Mouse (Mus musculus): Measurements from ENCODE around the gene Celf1. TPM values are rescaled to one million over a fixed set of nuclear protein-coding genes. Genes with fewer than 3 reads are reported as not detected.
"Not testable (repeated sequence)": the region's sequence is repeated elsewhere in the genome, so short reads cannot be mapped to it uniquely, and the experiment has no call there.

Gene Celf1
- total RNA-seq (2015) = 34.0 and 42.8 TPM in 2 replicates
- total RNA-seq (2017) = 23.7 and 37.6 TPM in 2 replicates

DNA sequence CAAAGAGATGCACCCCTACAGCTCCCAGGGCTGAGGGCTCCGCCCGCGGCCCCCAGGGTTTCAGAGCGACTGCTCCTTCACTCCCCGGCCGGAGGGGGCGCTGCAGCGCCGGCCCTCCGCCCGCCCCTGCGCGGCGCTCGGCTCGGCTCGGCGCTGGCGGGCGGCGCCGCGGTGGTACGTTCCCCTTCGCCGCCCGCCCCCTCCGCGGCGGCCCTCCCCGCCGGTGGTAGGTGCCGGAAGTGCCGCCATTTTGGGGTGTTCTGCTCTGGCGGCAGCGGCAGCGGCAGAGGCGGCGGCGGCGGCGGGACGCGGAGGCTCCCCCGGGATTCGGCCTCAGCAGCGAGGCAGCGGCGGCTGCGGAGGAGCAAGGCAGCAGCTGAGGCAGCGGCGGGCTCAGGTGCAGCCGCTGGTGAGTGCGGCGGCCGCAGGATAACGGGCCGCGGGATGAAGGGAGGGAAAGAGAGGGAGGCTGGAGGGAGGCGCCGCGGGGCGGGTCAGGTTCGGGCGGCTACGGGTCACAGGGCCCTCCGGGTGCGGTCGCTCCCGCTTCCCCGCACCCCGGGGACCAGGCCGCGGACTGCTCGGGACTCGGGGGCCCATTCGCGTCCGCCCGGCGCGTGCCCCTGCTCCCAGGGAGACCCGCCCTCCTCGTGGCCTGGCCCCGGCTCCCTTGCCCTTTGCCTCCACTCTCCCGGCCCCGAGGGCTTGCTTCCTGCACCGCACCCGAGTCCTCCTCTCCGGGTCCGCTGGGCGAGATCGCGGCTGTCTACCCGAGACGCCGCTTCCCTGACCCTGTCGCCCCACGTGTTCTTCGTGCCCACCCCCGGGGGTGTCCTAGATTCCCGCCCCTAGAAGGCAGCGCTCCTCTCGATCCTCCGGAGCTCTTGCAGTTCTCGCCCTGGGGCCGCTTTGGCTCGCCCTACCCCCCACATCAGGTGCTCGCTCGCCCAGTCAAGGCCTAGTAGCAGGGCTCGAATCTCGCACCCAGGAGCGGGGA lies at the start of gene Celf1:
Gene Celf1 (plus strand): TSS at position 150 of the 997 bp plus-strand sequence.
- peak; percentile 85 for ATAC-seq (replicated peaks; ENCODE audit: poor library complexity)

DNA sequence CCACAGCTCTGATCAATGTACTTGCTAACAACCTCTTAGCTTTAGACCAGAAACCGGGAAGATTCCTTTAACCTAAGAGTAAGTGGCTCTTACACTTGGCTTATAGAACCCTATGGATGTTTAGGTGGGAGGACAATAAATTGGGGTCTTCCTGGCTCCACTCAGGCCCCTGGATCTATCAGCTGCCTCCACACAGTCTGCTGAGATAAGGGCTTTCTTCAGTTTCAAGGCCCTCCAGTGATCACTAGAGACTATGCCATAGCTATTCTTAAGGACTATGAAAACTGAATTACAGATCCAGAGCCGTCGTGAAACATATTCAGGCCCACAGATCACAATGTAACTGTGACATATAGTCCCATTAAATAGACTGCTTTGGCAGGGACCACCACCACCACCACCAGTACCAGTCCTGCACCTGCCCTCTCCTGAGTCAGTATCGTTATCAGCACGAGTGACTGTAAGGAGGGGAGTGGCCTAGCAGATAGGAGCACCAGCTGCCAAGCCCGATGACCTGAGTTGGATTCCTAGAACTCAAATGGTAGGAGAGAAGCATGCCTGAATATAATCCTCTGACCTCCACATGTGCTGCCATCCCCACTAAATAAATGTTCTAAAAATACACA lies 46.4 kb upstream of the Celf1 start:
- peak; percentile 74 for ATAC-seq (replicated peaks; ENCODE audit: poor library complexity)

DNA sequence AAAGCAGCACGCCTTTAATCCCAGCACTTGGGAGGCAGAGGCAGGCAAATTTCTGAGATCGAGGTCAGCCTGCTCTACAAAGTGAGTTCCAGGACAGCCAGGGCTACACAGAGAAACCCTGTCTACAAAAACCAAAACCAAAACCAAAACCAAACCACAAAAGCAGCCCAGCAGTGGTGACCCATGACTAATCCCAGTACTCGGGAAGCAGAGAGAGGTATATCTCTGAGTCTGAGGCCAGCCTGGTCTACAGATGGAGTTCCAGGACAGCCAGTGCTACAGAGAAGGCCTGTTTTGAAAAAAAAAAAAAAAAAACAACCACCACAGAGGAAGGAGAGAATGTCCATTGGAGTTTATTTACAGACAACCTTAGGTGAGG lies 45.9 kb upstream of the Celf1 start:
- ATAC-seq (replicated peaks; ENCODE audit: poor library complexity) = not testable (repeated sequence)

DNA sequence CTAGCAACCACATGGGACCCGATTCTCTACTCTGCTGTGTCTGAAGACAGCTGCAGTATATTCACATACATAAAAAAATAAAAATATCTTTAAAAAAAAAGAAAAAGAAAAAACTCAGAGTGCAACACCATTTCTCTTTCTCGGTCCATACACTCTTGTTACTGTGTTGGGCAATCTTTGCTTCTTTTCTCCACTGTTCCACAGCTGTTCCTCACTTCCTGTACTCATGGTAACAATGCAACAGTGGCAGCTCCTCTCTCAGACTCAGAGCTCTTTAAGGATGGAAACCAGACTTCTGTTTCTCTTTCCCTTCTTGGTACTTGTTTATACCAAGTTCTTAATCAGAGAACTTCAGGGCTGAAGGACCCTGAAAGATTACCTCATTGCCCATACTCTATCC lies 36.8 kb upstream of the Celf1 start:
- ATAC-seq (replicated peaks; ENCODE audit: poor library complexity) = peak; percentile 62

DNA sequence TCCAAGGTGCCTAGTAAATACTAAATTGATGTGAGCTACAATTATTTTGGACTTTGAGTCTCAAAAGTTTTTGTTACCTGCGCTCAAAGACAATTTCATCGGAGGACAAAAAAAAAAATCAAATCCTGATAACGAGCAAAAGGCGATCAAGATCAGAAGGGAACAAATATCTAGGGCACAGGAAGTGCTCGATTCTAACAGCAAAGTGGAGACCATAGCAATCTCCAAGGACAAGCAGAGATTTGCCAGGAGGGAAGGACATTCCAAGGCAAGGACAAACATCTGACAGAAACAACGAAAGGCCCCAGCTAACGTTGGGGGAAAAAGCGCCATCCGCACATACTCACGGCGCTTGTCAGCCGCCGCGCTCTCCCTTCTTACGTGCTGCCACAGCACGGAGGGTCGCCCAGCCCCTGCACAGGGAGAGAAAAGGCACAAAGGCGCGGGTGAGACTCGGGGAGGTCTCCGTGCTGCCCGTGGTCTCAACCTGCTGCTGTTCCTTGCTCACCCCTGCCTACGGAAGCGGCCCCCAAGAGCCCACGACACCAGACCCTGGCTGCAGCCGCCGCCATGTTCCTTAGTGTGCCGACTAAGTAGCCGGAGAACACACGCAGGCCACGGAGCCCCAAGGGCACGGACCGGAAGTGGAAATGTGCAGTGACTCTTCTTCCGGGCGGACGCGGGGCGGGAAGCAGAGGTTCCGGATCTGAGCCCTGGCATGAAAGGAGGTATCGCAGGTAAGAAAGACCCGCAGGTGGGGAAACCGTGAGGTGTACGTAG lies 35.9 kb upstream of the Celf1 start, which contains the start of the genes Kbtbd4 and Ndufs3:
Gene Kbtbd4 (plus strand): TSS at position 665 of the 780 bp plus-strand sequence.
Gene Ndufs3 (minus strand): TSS at position 752 of the 780 bp plus-strand sequence.
- ATAC-seq (replicated peaks; ENCODE audit: poor library complexity) = peak; percentile 97

DNA sequence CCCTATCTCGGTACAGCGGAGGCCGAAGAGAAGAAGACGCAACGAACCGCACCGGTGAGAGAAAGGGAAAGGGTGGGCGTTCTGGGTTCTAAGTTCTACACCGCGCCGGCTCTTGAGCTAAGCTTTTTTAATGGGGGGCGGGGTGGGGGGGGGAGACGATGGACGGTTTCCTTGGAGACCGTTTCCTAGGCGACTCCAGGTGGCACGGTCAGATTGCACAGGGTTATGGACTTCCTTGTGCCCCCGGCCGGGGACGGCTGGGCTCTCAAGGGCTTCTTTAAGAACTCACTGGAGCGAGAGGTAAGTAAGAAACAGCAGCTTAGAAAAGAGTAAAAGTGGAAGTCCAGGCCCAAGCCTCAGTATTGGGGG lies 35.3 kb upstream of the Celf1 start:
- ATAC-seq (replicated peaks; ENCODE audit: poor library complexity) = peak; percentile 18; the same call in 1 of the 2 replicates

DNA sequence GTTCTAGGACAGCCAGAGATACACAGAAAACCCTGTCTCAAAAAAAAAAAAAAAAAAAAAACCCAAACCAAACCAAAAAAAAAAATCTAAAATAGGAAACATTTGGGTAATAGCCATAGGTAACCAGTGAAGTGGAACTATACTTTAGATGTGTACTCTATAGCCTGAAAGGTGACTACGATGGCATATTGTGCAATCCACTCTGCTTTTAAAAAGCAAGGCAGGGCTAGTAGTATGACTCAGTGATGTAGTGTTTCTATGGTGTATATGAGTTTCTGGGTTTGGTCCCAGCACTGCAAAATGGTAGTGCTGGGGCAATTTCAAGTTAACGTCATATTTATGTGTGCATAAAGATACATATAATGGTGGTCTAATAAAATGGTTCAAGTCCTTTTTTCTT lies 33.5 kb upstream of the Celf1 start:
- no peak for ATAC-seq (replicated peaks; ENCODE audit: poor library complexity)

DNA sequence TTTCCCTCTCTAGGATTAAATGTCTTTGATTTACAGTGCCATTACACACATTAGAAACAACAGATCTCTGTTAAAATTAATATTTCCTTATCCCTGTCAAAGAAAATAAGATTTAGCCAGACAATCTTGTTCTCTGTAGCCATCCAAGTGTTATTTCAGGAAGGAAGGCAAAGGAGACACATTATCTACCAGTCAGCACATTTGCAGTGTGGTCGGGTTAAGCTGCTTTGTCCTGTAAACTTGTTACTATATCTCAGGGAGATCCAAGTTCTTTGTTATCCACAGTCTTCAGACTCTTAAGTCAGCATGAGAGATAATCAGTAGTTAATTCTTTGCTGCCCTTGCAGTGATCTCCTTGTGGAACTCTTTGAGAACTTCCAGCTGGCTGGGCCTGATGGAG lies 29.3 kb upstream of the Celf1 start:
- ATAC-seq (replicated peaks; ENCODE audit: poor library complexity) = no peak

DNA sequence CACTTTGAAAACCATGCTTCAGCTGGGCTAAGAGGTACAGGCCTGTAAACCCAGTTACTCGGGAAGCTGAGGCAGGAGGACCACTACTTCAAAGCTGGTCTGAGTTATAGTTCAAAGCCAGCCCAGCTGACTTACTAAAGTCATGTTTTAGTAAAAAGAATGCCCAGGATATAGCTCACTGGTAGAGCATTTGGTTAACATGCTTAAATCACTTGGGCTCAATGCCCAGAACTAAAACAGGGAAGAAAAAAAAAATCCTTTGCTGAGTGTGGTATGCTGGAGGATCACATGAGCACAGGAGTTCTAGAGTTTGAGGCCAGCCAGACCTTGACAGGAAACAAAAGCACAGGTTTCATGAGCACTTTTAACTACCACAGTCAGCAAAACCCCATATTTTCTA lies 28.5 kb upstream of the Celf1 start:
- no peak for ATAC-seq (replicated peaks; ENCODE audit: poor library complexity)

DNA sequence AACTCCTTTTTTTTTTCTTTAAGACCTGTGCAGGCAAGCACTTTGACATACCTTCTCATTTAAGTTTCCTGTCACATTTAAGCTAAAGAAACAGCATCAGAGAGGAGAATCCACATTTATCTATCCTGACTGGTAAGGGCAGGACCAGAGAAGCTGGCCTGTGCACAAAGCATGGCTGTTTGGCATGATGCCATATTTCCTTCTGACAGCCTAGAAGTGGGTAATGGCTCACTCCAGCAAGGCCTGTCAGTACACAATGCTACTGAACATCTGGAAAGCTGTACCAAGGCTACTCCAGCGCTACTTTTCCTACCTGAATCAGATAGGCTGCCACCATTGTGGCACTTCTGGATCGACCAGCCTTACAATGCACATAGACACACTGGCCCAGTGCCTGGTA lies 26.5 kb upstream of the Celf1 start:
- ATAC-seq (replicated peaks; ENCODE audit: poor library complexity) = no peak

DNA sequence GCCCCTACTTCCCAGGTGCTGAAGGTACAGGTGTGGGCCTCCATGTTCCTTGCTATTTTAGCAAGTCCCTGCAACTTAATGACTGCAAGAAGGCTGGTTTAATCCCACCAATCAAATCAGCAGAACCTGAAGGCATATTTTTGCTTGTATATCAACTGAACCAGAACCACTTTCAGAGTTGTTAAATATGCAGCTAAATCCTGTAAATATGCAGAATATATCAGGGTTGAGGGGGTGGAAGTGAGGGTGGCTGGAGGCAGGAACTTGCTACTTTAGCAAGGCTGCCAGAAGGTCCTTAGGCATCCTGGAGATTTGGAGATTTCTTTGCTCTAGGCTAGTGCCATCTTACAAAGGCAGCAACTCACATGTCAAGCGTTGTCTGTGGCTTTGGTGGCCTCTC lies 24.7 kb upstream of the Celf1 start:
- ATAC-seq (replicated peaks; ENCODE audit: poor library complexity) = no peak

DNA sequence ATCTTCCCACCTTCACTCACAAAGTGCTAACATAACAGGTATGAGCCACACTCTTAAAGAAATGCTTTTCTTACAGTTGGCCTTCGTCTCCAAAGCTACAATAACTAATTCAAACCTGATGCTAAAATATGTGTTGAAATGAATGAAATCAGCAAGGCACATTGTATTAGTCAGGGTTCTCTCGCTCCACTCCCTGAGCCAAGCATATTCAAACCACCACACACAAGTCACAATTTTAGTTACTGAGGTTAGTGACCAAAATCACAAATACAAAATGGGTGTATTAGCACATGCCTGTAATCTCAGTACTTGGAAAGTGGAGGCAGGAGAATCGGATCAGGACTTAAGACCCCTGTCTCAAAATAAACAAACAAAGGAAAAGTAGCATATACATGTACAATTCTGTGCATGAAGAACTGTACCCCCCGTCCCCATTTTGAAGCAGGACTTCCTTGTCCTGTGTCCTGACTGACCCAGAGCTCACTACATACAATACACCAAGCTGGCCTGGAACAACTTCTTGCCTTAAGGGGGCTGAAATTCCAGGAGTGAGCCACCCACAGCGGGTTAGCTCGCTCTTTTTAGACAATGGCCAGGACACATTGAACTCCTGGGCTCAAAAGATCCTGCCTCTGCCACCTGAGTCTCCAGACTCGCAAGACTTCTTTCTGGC lies 23.5 kb upstream of the Celf1 start:
- ATAC-seq (replicated peaks; ENCODE audit: poor library complexity) = 0 out of 2 replicates have a peak, but pooled peaks have one; percentile 17

DNA sequence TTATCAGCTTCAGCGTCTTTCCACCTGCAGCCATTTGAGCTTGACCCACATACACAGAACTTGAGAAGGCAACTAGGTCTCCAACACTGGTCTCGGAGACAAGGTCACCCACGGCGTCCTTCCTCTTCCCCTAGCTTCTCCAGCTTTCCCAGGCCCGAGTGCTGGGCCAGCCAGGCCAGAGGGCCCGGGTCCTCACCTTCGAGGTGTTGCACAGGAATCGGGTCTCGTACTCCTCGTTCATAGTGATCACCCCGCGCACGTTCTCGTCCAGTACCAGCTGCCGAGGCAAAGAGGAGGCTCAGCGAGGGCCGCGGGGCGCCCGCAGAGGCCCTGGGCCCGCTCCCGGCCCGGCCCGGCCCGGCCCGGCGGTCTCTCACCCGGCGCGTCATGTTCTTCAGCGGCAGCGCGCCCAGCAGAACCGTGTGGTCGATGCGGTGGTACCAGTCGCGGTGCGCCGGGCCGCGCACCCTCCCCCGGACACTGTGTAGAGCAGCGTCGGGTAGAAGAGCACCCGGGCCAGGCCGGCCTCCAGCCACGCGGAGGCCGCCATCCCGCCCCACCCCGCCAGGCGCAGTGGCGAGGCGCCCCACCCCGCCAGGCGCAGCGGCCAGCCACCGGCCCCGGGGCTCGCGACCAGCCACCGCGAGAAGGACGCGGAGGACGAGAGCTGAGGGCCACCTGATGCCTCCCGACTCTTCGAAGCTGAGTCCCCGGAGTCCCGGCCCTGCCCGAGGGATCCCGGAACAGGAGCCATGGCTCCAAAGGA lies 22.8 kb upstream of the Celf1 start:
- ATAC-seq (replicated peaks; ENCODE audit: poor library complexity) = peak; percentile 75

DNA sequence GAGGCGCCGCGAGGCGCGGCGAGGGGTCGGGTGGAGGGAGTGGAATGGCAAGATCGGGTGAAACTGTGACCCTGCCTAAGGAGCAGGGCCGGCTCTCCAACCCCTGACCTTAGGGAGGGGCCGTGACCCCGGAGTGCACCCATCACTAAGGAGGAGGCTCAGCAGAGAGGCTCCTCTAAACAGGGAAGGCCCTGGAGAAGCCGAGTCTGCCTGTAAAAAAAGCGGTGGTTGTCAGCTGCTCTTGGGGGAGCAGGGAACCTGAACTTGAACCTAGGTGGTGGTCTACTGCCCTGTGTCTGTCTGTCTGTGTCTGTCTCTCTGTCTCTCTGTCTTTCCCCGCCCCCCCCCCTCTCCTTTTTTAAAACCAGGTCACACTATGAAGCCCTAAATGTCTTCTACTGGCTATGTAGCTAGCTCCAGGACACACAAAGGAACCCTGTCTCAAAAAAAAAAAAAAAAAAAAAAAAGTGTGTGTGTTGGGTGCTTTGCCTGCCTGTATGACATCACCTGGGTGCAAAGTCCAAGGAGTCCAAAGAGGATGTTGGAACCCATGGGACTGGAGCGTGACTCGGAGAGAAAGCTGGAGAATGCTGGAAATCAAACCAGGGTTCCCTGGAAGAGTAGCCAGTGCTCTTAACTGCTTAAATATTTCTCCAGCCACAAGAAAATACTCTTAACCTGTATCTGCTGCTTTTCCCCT lies 22.0 kb upstream of the Celf1 start:
- ATAC-seq (replicated peaks; ENCODE audit: poor library complexity) = peak; percentile 47

DNA sequence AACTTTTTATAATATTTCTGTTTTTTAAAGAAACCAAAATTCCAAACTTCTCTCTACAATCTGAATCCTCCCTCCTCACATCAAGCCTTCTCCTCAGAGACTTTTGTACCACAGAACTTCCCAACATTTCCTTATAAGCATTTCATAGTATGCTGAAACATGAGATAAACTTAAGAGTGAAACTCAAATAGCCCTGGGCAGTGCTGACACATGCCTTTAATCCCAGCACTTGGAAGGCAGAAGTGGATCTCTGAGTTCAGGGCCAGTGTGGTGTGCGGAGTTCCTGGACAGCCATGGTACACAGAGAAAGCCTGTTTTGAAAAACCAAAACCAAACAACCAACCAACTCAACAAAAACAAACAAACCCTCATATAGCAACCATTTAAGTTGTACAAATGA lies 19.0 kb upstream of the Celf1 start:
- no peak for ATAC-seq (replicated peaks; ENCODE audit: poor library complexity)

DNA sequence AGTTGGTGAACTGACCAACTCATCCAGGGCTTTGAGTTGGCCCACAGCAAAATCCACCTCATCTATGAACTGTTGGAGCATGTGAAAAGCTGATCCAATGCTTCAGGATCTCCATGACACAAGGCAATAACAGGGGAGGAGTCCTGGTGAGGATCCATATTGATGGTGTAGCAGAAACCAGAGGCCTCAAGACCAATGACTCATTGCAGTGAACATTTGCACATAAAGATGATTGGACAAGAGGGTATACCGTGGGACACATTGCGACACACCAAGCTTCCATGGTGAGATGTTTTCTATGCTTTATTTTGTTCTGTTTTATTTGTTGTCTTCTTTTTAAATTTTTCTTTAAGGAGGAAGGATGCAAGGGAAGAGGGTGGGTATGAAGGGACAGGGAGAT lies 17.5 kb upstream of the Celf1 start:
- no peak for ATAC-seq (replicated peaks; ENCODE audit: poor library complexity)

DNA sequence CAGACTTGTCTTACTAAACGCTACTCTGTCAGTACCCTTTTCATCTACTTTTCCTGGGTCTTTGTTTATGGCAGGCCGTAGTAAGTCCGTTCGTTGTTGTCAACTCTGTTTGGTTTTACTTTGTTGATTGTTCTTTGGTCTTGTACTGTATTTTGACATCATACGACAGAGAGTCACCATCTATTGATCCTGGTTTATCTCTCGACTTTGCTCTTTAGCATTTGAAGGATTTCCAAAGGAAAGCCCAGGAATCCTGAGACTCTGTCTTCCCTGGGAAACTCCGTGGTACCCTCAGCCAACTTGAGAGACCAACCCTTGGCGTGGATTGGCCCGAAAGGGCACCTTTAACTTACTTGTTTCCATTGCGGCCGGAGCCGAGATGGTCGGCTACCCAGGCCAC lies 11.6 kb upstream of the Celf1 start:
- no peak for ATAC-seq (replicated peaks; ENCODE audit: poor library complexity)

DNA sequence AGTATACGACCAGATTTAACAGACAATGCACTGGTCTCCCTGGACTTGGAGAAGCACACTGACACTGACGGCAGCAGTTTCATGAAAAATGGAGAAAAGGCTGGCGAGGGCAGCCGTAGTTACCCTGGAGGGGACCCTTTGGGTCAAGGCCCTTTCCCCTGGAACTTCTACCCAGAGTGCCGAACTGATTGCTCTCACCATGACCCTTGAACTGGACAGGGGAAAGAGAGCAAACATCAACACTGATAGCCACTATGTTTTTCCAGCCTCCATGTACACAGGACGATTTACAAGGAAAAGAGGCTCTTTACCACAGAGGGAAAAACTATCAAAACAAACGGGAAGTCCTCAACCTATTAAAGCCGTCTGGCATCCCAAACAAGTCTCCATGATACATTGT lies 8.4 kb upstream of the Celf1 start:
- ATAC-seq (replicated peaks; ENCODE audit: poor library complexity) = no peak

DNA sequence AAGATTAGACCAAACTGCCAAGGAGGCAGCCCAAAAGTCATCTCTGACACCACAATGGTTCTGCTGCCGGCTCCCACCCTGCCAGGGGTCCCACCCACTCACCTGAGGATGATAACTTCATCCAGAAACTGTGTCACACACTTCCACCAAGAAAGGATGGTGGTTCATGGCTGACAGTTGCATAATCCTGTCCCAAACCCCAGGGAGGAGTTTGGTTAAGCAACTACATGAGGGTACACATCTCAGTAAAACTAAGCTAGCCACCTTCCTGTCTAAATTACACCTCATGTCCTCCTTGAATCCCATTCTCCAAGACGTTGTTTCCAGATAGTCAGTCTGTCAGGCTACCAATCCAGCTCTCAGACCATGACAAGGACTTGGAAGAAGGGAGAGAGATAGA lies 7.9 kb upstream of the Celf1 start:
- ATAC-seq (replicated peaks; ENCODE audit: poor library complexity) = no peak
